Mouse (Mus musculus): ENCODE measurements around the gene Ptcd3.
"Not testable (repeated sequence)": the region's sequence is repeated elsewhere in the genome, so short reads cannot be mapped to it uniquely, and the experiment has no call there.

The Ptcd3 gene

DNA sequence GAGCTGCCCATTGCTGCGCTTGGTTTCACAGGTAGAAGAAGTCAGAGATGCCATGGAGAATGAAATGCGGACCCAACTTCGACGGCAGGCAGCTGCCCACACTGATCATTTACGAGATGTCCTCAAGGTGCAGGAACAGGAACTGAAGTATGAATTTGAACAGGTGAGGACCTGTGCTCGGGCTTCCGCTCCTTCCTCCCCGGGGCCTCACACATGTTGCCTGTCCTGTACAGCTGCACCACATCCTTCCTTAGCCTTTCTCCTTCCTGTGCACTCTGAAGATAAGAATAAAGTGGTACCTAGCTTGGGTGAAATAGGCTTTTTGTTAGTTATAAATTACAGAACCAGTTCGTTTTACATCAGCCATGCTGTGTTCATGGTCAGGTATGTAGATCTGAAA, 37.2 kb downstream of the Ptcd3 start:
- no peak for DNase-seq (ENCODE audit: low read depth, low spot score)

- DNase-seq (ENCODE audit: low read depth, low spot score), result no peak
Observed at GRCm38 (mm10) chr6:71868809-71869208, 39.7 kb downstream of the Ptcd3 start.

GRCm38 (mm10) chr6:71867751-71868150, 40.8 kb downstream of the Ptcd3 start:
- DNase-seq (ENCODE audit: low read depth, low spot score), result no peak

DNA sequence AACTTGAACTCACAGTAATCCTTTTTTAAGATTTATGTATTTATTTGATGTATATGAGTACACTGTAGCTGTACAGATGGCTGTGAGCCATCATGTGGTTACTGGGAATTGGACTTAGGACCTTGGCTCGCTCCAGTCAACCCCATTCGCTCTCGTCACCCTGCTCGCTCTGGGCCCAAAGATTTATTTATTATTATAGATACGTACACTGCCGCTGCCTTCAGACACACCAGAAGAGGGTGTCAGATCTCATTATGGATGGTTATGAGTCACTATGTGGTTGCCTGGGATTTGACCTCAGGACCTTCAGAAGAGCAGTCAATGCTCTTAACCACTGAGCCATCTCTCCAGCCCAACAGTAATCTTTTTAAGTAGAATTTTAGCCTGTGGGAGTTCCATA, 61.6 kb downstream of the Ptcd3 start:
- DNase-seq (ENCODE audit: low read depth, low spot score), result not testable (repeated sequence)

DNA sequence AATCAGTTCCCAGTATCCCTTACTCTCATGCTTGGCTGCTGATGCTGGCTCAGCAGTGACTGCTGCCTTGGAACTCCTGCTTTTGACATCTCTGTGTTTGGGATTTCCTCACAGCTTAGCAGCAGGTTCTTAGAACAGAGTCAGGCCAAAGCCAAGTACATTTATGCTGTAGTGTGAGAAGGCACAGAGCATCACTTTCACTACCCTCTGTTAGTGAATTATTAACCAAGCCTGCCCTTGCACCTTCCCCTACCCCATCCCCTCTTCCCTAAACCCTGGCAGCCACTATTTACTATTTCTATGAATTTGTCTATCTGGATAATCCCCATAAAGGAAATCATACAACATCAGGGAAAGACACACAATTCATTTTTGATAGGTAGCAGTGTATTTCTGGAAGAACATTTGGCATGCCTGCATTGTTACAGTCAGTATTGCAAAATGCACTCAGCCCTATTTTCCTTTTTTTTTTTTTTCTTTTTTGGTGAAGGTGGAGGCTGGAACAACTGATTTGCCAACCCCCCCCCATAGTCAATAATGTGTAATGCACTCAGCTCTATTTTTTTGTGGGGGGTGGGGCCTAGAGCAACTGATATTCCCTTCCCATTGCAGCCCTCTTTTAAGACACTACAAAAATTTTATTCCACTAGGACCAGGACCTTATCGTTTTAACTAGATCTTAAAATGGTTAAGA, 67.8 kb downstream of the Ptcd3 start:
- no peak for DNase-seq (ENCODE audit: low read depth, low spot score)

GRCm38 (mm10) chr6:71839815-71840214, 68.7 kb downstream of the Ptcd3 start:
- DNase-seq (ENCODE audit: low read depth, low spot score), result no peak

GRCm38 (mm10) chr6:71836811-71837210, 71.7 kb downstream of the Ptcd3 start:
- no peak for DNase-seq (ENCODE audit: low read depth, low spot score)

DNA sequence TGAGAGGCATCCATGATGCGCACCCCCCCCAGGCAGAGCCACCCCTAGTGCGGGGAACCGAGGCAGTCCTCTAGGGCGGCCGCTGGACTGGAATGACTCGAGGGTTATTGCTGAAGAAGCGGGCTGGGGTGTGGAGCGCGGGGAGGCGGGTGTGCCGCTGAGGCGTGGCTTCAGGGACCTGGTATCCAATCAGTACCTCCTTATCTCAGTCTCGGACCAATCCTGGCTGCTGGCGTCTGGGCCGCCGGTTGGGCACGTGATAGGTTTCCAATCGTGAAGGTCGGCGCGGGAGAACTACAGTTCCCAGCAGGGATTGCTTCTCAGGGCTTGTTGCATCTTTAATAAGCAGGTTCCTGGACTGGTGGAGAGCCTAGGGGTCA, 77.0 kb downstream of the Ptcd3 start:
- DNase-seq (ENCODE audit: low read depth, low spot score), result peak; percentile 96

DNA sequence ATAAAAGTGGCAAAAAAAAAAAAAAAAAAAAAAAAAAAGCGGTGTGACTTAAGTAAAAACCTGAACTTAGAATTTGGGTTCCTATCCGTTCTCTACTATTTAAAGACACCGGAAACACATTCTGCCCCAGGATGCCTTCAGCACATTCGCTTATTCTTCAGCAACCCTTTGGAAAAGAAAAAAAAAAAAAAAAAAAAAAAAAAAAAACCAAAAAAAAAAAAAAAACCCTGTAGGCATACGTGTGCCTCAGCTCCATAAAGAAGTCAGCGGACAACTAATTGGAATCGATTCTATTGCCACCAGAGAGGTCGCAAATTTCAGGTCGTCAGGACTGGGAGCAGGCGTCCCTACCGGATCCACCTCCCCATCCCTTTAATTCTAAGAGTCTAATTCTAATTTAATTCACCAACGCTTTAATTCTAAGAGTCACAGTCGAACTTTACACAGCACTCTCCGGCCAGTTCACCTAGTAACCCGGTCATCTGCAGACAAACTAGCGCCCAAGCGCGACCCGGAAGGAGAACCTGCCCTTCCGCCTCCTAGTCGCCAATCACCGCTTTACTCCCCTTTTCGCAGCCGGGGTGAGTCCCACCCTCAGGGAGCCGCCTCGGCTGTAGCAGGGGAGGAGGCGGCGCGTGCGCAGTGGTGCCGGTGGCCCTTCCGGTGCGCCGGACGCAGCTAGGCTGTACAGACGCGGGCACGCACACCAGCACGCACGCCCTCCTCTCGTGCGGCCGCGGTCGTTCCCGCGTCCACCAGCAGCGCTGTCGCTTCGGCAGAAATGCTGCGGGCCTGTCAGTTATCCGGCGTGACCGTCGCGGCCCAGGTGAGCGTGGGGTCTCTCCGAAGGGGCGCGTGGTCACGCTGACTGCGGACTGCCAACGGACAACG, 77.6 kb downstream of the Ptcd3 start, which contains the start of gene Immt:
Gene Immt (plus strand): TSS at position 642 of the 891 bp plus-strand sequence.
- peak; percentile 97 for DNase-seq (ENCODE audit: low read depth, low spot score)

All from telencephalon, adult 2 months (tissue).